Mouse (Mus musculus) E14TG2a.4 (cell line): ENCODE data around the gene Syn2.

ENCODE experiments used
- CTCF ChIP-seq: conservative IDR thresholded peaks from 2 replicates; pipeline ENCODE4 v1.5.1; 2014; ENCODE audit warnings: low read length
- POU5F1 ChIP-seq: IDR thresholded peaks from 2 replicates; pipeline ENCODE4 v1.6.1; 2014; ENCODE audit warnings: low read length, borderline replicate concordance

- TF ChIP-seq CTCF (no peak), POU5F1 (no peak)
Measured at GRCm38 (mm10) chr6:115232562-115232961, 97.9 kb downstream of the Syn2 start.
